Mouse (Mus musculus) urinary bladder, postnatal 36 days (tissue): ENCODE measurements around the gene Gtf3c5.

Experiments
- DNase-seq, 2 experiments: peaks; one replicate each; pipeline ENCODE4 v3.0.0; 2022; ENCODE audit warnings: low spot score in 2 of 2, mixed read lengths in 1 of 2

Gene Gtf3c5

GRCm38 (mm10) chr2:28583651-28584050, at the start of gene Gtf3c5:
Gtf3c5 (minus strand) TSS chr2:28583751.
- no peak for DNase-seq

DNA sequence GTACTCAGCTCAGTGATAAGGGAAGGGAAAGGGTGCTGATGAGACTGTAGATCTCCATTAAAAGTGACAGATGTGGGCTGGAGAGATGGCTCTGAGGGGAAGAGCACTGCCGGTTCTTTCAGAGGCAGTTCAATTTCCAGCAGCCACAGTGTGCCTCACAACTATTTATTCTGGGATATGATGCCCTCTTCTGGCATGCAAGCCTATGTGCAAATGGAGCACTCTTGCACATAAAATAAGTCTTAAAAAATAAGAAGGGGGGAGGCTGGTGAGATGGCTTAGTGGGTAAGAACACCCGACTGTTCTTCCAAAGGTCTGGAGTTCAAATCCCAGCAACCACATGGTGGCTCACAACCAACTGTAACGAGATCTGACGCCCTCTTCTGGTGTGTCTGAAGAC, 49.6 kb upstream of the Gtf3c5 start:
- DNase-seq, result no peak

- no peak for DNase-seq
Observed at GRCm38 (mm10) chr2:28632626-28633025, 49.1 kb upstream of the Gtf3c5 start.

DNA sequence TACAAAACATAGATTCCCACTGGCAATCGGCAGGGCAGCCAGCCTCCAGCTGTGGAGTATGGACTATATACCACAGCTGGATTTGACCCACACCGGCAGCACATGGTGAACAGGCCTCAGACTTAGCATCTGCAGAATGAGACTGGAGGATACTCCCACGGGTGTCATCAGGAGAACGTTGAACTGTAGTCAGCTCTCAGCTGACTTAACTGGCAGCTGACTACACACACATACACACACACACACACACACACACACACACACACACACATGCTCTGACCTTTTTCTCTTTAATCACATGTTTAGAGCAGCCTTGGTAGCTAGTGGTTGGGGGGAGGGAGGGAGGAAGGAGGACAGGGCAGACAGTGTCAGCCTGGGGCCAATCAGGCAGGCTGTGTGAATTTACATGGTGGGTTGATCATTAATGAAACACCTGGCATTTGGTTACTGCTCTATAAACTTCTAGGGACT, 46.4 kb upstream of the Gtf3c5 start:
- DNase-seq, result no peak

DNA sequence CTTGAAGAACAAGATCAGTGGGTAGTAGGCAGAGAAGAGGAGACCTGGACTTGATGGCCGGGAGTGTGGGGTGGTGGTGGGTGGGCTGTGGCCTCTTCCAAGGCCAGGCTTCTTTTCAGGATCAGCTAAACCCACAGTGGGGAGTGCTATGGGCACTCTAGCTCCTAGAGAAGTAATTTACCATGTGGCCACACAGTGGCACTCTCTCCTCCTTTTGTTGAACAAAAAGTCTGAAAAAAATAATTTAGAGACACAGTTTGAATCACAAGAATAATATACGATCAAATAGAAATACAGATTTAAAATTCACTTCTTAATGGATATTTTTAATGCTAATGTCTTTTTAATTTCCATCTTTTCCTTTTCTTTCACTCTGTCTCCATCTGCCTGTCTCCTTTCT, 44.5 kb upstream of the Gtf3c5 start:
- DNase-seq, result no peak

DNA sequence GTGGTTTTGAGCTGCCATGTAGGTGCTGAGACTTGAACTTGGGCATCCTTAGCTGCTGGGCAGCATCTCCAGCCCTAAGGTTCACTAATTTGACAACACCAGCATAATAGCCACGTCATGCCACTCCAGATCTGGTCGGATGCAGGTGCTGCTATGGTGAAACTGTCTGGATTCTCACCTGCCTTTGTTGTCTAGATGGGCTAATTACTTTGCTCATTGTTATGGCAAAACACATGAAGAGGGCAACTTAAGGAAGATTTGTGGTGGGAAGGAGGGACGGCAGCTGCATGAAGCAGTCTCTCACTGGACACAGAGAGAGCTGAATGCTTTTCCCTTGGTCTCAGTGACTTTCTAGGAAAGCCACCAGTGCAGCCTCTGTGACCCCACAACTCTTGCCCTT, 42.5 kb upstream of the Gtf3c5 start:
- no peak for DNase-seq

DNA sequence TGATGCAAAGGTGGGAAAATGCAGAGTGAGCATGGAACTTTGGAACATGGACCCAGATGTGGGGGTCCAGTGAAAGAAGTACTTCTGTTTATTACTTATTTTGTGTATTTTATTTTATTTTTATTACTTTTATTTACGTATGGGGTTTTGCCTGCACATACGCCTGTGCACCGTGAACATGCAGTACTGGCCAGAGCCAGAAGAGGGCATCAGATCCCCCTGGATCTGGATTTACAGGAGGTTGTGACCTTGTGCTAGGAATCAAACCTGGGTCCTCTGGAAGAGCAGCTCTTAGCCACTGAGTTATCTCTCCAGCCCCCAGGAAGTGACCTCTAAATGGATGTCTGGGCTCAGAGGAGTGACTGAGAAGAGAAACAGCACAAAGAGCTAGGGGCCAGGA, 41.3 kb upstream of the Gtf3c5 start:
- DNase-seq, result no peak

- DNase-seq, result no peak
Observed at GRCm38 (mm10) chr2:28622521-28623124, 39.1 kb upstream of the Gtf3c5 start.

- no peak for DNase-seq
Observed at GRCm38 (mm10) chr2:28621664-28622171, 38.2 kb upstream of the Gtf3c5 start, which contains the start of gene Gfi1b. Gfi1b (minus strand) TSS chr2:28621982.

DNA sequence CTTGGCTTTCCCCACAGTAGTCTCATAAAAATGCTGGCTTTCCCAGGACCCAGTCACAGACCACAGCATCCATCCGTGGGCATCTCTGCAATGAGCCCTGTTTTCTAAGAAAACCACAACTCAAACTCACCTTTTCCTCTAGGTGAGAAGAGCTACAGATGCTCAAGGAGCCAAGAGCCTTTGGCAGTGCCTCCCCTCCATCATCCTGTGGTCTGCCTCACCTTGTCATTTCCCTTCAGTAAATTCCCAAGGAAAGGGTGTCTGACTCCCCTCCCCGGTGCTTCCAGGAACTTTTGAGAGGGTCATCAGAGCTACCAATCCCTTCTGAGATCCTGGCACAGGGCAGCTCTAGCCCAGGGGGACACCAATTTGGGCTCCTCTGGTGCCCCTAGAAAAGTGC, 37.6 kb upstream of the Gtf3c5 start:
- no peak for DNase-seq

- DNase-seq, result no peak
Observed at GRCm38 (mm10) chr2:28620522-28620921, 37.0 kb upstream of the Gtf3c5 start.

- no peak for DNase-seq
Observed at GRCm38 (mm10) chr2:28619369-28619768, 35.8 kb upstream of the Gtf3c5 start.

DNA sequence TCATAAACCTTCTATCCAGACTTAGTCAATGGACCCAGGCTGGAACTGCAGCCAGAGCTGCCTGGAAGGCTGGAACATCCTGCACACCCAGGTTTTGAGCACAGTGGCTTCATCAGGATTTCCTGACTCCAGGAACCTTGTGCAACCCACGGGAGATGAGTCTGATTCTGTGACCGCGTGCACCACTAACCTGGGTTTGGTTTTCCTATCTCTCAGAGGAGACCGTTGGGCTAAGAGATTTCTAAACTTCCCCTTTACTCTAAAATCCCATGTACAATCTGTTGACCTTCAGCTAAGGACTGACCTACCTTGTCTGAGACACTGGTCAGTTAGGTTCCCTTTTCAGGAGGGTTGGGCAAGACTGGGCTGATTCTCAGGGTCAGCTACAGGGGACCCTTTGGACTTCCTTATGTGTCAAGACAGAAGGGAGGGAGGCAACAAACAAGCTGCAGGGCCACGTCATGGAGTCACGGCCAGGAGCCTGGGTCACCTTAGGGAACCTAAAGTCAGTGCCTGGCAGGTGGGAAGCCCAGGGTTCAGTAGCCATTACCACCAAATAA, 35.3 kb upstream of the Gtf3c5 start:
- no peak for DNase-seq

DNA sequence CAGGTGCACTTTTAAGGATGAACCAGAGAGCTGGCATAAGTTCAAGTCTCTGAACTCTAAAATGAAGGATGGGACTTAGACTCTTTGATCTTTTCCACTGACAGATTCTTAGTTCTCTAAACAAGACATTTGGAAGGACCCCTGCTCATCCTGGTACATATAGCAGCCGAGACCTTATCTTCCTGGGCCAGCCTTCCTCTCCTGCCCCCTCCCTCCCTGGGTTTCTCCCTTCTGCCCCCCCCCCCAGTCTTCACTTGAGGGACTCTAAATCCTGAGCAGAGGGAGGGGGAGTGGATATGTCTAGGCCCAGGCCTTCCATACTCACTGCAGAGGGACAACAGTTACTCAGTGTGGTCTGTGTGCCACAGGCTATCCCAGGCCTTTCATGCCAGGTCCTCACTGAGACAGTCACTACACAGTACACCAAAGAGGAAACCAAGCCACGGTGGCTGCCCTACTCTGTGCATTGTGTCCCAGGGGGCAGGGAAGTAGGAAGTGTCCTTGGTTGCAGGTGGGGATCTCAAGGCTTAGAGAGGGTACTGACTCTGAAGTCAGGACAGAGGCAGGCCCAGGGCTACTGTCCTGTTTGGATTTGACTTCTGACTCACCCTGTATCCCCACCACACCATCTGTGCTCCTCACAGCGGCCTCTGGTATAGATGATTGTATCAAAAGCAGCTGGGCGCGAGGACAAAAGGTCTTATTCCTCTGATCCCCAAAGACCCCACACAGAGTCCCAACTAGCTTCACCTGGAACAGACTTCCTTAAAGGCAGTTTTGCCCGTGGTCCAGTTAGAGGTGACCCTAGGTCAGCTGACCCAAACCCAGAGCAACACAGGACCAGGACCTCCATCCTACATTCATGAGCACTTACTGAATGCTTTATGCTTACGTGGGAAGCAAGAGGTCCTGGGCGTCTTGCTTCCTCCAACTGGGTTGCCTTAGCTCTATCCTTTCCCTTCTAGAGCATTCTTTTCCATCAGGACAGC, 34.2 kb upstream of the Gtf3c5 start:
- no peak for DNase-seq

DNA sequence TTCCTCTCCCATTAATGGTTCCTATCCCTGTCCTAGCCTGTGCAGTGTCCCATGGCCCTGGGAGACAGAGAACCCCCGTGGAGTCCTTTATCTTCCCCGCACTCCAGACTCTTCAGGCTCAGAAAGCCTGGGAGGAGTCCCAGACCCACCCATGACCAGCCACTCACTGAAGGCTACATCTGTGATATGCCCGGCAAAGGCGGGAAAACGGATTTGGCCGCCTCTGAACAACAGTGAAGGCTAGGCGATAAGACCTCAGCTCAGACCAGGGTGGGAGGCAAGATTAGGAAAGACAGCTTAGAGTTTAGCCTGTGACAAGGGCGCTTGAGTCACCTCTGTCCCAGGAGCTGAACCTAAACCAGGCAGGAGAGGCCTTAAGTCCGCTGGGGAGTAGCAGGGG, 33.3 kb upstream of the Gtf3c5 start:
- DNase-seq, result no peak

GRCm38 (mm10) chr2:28616358-28616757, 32.8 kb upstream of the Gtf3c5 start:
- DNase-seq, result no peak

DNA sequence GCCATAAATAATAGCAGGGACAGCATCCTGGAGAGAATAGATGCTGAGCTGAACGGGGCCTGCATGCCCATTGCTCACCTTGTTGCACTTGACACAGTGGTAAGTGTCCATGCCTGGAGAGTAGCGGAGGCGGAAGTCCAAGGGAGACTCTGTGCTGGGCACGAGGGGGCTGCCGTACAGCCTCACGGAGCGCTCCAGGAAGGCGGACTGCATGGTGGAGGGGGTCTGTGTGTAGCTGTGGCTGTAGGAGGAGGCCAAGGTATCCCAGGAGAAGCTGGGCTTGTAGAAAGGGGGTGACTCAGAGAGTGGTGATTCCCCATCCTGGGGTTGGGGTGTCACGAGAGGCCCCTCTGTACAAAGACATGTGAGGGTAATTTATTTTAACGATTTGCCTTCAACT, 30.0 kb upstream of the Gtf3c5 start:
- no peak for DNase-seq

DNA sequence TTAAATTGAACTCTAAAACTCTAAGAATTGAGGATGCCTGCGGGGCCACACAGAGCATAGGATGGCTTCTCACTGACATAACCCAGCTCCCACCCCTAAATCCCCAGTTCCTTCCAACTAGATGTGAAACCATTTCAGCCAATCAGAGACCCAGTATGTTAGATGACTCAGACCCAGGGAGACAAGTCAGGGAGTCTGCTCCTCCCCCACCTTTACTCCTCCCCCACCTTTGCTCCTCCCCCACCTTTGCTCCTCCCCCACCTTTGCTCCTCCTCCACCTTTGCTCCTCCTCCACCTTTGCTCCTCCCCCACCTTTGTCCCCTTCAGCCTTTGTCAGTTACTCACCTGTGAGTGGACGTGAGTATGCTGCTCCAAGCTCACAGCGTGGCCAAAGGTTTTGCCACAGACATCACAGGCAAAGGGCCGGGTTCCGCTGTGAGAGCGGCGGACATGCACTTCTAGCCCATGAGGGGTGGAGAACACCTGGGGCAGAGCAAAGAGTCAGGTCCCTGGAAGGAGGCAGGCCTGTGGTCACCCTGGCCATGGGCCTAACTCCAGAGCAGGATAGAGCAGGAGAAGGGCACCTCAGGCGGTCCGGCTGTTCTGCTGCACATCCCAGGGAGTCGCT, 29.0 kb upstream of the Gtf3c5 start:
- no peak for DNase-seq

DNA sequence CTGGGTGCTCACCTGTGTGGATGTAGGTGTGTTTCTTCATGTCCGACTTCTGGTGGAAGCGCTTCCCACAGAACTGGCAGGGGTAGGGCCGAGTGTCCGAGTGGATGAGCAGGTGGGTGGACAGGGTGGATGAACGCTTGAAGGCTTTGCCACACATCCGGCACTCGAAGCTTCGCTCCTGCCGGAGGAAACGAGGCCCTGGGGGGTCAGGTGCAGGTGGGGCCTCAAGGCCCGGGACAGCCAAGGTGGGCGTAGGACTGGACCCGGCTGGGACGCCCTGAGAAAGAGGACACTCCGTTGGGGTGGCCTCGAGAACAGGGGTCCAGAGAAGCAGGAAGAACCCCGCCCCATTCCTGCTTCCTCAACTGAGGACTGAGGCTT, 27.8 kb upstream of the Gtf3c5 start:
- no peak for DNase-seq

DNA sequence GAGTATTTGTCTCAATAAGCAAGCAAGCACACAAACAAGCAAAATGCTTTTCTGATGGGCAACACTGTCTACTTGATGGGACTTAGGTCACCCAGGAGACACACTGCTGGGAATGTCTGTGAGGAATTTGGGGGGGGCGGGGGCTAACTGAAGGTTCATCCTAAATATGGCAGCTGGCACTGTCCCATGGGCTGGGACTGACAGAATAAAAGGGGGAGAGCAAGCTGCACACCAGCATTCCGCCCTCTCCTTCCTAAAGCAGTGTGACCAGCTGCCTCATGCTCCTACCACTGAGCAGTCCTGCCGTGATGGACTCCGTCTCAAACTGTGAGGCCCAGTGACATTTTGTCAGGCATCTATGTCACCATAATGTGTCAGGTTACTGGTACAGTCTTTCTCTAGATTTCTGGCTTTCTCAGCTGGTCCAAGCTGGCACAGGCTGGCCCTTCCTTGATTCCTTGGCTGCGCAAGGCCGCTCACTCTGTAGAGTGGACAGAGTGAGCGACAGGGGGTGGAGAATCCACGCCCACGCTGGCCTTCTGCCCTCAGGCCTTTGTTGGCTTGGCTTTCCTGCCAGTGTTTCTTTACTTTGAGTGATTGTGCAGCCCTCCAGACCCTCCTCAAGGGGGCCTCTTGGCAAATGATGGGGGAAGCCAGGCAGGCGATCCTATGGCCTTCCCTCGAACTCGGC, 27.3 kb upstream of the Gtf3c5 start:
- DNase-seq, result no peak

DNA sequence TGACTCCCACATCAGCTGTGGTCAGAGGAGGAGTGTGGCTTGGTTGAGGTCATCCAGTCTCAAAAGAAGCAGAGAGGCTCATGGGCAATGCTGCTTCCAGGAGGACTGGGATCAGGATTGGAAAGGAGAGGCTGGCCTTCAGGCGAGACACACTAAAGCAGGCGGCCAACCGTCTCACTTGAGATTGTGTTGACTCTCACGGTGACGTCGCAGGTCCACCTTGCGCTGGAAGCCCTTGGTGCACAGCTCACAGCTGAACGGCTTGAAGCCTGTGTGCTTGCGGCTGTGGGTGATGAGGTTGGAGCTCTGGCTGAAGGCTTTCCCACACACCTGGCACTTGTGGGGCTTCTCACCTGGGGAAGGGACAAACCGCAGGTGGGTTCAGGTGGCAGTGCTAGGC, 26.3 kb upstream of the Gtf3c5 start:
- DNase-seq, result no peak
